10 mouse cellular contexts compared by ENCODE assay signal in genomic region chr3:149190856-149191576, GRCm38 (mm10).
A peak's percentile ranks its signal among the peaks of the same experiment; 100 is the strongest.
DNase-seq lines count a peak whose midpoint lies in the region; ATAC-seq and TF ChIP-seq lines count a peak whose summit lies in the region.
"Had no signal": no experiment of that assay in that cellular context is flagged by ENCODE, and none has a peak within 500 bp of the region (broad histone marks: within the 10 kb centered on the region; RNA-seq: fewer than 3 reads in every experiment).

No protein-coding gene starts in this region.

- DNase-seq in heart, postnatal 0 days (ENCODE audit: low spot score), result no peak
- DNase-seq in heart, postnatal 25 days (ENCODE audit: low spot score), result no peak
- peak; percentile 50 for DNase-seq in 416B (ENCODE audit: low read depth)
- peak; percentile 54 for DNase-seq in brain, adult 2 months (ENCODE audit: low read depth, low spot score)
- DNase-seq in adrenal gland, adult (ENCODE audit: inconsistent age in 2 of 2, low spot score in 1 of 2), result no peak
- DNase-seq in layer of hippocampus, adult 8-10 months (ENCODE audit: low spot score in 2 of 2), result no peak
- no peak for DNase-seq in spleen, postnatal 4 days (ENCODE audit: low spot score in 2 of 2)
- DNase-seq: thymus, postnatal 36 days had no signal

- no peak for TF ChIP-seq EP300 in heart, postnatal 0 days (IDR thresholded peaks at IDR 0.05; ENCODE audit: low read depth)

- WGBS in heart, postnatal 0 days, result 70% methylated on average over 19 of the region's 19 CpGs
- WGBS in hindbrain, embryonic 12.5 days, result 55% methylated on average over 19 of the region's 19 CpGs

- no peak overlapping the region for H3K27ac ChIP-seq in heart, postnatal 0 days (ENCODE audit: low read depth)
- no peak overlapping the region for H3K27ac ChIP-seq in hindbrain, embryonic 12.5 days
- H3K27ac ChIP-seq: lung, embryonic 15.5 days had no signal

- H3K9me3 ChIP-seq in heart, postnatal 0 days (replicated peaks; ENCODE audit: control insufficient read depth, low read length), result no peaks in the 10 kb centered on the region
- no peaks in the 10 kb centered on the region for H3K9me3 ChIP-seq in hindbrain, embryonic 12.5 days (replicated peaks)
- H3K9me3 ChIP-seq: lung, embryonic 15.5 days had no signal

- no peak for TF ChIP-seq CTCF in heart, postnatal 0 days (IDR thresholded peaks at IDR 0.05; ENCODE audit: low read depth)

- no peak overlapping the region for H3K4me3 ChIP-seq in heart, postnatal 0 days (ENCODE audit: low read depth, low read length)
- H3K4me3 ChIP-seq in hindbrain, embryonic 12.5 days, result no peak overlapping the region
- H3K4me3 ChIP-seq: lung, embryonic 15.5 days had no signal

- ATAC-seq in heart, postnatal 0 days (ENCODE audit: insufficient read depth, low read depth), result no peak
- peak; percentile 40 for ATAC-seq in hindbrain, embryonic 12.5 days (ENCODE audit: low FRiP score)

- intact Hi-C loops in heart, postnatal 25 days (cut with DNase I), result loop anchor here (5.0 kb wide), 1 partner anchor 79 kb away; no protein-coding TSS in a partner anchor

- 0 out of 2 replicates have a peak, but pooled peaks cover 3% of the 10 kb centered on the region for H3K4me1 ChIP-seq in heart, postnatal 0 days (ENCODE audit: control insufficient read depth, insufficient read depth)
- 0 out of 2 replicates have a peak, but pooled peaks cover 6% of the 10 kb centered on the region for H3K4me1 ChIP-seq in hindbrain, embryonic 12.5 days
- H3K4me1 ChIP-seq: lung, embryonic 15.5 days had no signal

- H3K4me2 ChIP-seq in heart, postnatal 0 days (ENCODE audit: low read depth, low read length), result peak overlapping the region; percentile 28; the same call in 1 of the 2 replicates
- peak overlapping the region; percentile 35 for H3K4me2 ChIP-seq in hindbrain, embryonic 12.5 days (replicated peaks)
- H3K4me2 ChIP-seq: lung, embryonic 15.5 days had no signal

- no peak overlapping the region for H3K9ac ChIP-seq in heart, postnatal 0 days (replicated peaks; ENCODE audit: low read depth, low read length)
- H3K9ac ChIP-seq in hindbrain, embryonic 12.5 days, result no peak overlapping the region
- H3K9ac ChIP-seq: lung, embryonic 15.5 days had no signal

- H3K36me3 ChIP-seq in heart, postnatal 0 days (replicated peaks; ENCODE audit: control insufficient read depth, insufficient read depth, low read length), result no peaks in the 10 kb centered on the region
- H3K36me3 ChIP-seq in hindbrain, embryonic 12.5 days, result no peaks in the 10 kb centered on the region
- H3K36me3 ChIP-seq: lung, embryonic 15.5 days had no signal

- H3K27me3 ChIP-seq in heart, postnatal 0 days (ENCODE audit: control insufficient read depth, insufficient read depth, low read length), result no peaks in the 10 kb centered on the region
- H3K27me3 ChIP-seq in hindbrain, embryonic 12.5 days, result no peaks in the 10 kb centered on the region
- H3K27me3 ChIP-seq: lung, embryonic 15.5 days had no signal

Comparison
In these comparisons a context has a peak if more than half of its experiments do, and no peak if none do; other contexts are left out.
1. DNase-seq: peak in 416B (single experiment) and brain, adult 2 months (single experiment); none in heart, postnatal 0 days (single experiment), heart, postnatal 25 days (single experiment), adrenal gland, adult (0 of 2), layer of hippocampus, adult 8-10 months (0 of 2) and spleen, postnatal 4 days (0 of 2).